In the genomic region with DNA sequence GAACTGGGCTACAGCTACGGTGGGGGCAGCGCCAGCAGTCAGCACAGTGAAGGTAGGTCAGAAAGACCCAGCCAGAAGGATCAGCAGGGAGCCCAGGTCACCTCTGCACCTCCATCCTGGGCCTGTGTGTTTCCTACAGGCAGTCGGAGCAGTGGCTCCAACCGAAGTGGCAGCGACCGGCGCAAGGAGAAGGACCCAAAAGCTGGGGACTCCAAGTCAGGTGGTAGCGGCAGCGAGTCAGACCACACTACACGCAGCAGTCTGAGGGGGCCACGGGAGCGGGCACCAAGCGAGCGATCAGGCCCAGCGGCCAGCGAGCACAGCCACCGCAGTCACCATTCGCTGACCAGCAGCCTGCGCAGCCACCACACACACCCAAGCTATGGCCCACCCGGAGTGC, we compare ENCODE assay signal across 26 mouse cellular contexts. TPM values are rescaled to one million over a fixed set of nuclear protein-coding genes. Genes with fewer than 3 reads are reported as not detected.
"Had no signal": no experiment of that assay in that cellular context is flagged by ENCODE, and none has a peak within 500 bp of the region (broad histone marks: within the 10 kb centered on the region; RNA-seq: fewer than 3 reads in every experiment).

No protein-coding gene starts in this region.

- ATAC-seq: hindbrain, embryonic 16.5 days; inflammation-experienced regulatory T-cells, adult 6 months; intestine, embryonic 15.5 days; intestine, postnatal 0 days; liver, embryonic 12.5 days had no signal

- H3K4me1 ChIP-seq: intestine, embryonic 15.5 days; limb, embryonic 13.5 days; limb, embryonic 15.5 days had no signal

- H3K27me3 ChIP-seq: heart, embryonic 12.5 days; intestine, embryonic 15.5 days; limb, embryonic 13.5 days; limb, embryonic 15.5 days; liver, embryonic 12.5 days had no signal

- DNase-seq: gastrocnemius, adult 2 months; gastrocnemius, postnatal 10 days; gastrocnemius, postnatal 25 days; heart, adult 2 months; heart, postnatal 10 days; heart, postnatal 4 days; kidney, adult 18-20 months; kidney, adult 8-10 months; kidney, postnatal 10 days; kidney, postnatal 25 days; kidney, postnatal 4 days; left cerebral cortex, postnatal 4 days had no signal

- H3K4me2 ChIP-seq: heart, embryonic 12.5 days; hindbrain, embryonic 14.5 days; intestine, embryonic 15.5 days; limb, embryonic 13.5 days; limb, embryonic 15.5 days; liver, embryonic 12.5 days had no signal

- H3K27ac ChIP-seq: gastrocnemius, adult 2 months; heart, adult 2 months; hindbrain, embryonic 10.5 days; hindbrain, embryonic 14.5 days; intestine, embryonic 15.5 days; layer of hippocampus, adult 2 months; limb, embryonic 13.5 days; limb, embryonic 15.5 days; liver, embryonic 12.5 days; liver, embryonic 14.5 days had no signal

- H3K9ac ChIP-seq: heart, embryonic 12.5 days; hindbrain, embryonic 14.5 days; intestine, embryonic 15.5 days; limb, embryonic 13.5 days; limb, embryonic 15.5 days; liver, embryonic 12.5 days; liver, embryonic 14.5 days had no signal

- H3K4me3 ChIP-seq: gastrocnemius, adult 2 months; heart, adult 2 months; heart, embryonic 12.5 days; hindbrain, embryonic 10.5 days; intestine, embryonic 15.5 days; layer of hippocampus, adult 2 months; limb, embryonic 13.5 days; limb, embryonic 15.5 days; liver, embryonic 12.5 days had no signal

- H3K9me3 ChIP-seq: heart, embryonic 12.5 days; hindbrain, embryonic 10.5 days; intestine, embryonic 15.5 days; limb, embryonic 13.5 days; limb, embryonic 15.5 days; liver, embryonic 12.5 days had no signal

RNA-seq across cellular contexts. Expression of gene Vwa5b2, which starts 58.3 kb away (rescaled TPM):
- total RNA-seq: gastrocnemius, postnatal 25 days; granulocyte monocyte progenitor cell, adult 5-6 weeks; heart, postnatal 4 days; liver, adult 2 months had no signal
- polyA plus RNA-seq: liver, adult 2 months had no signal
